10 mouse cellular contexts compared by ENCODE assay signal in genomic region chr5:24353327-24353726, GRCm38 (mm10). TPM values are rescaled to one million over a fixed set of nuclear protein-coding genes. Genes with fewer than 3 reads are reported as not detected.
DNase-seq lines count a peak whose midpoint lies in the region; ATAC-seq and TF ChIP-seq lines count a peak whose summit lies in the region.
"Had no signal": no experiment of that assay in that cellular context is flagged by ENCODE, and none has a peak within 500 bp of the region (broad histone marks: within the 10 kb centered on the region; RNA-seq: fewer than 3 reads in every experiment).

No protein-coding gene starts in this region.

- H3K4me2 ChIP-seq in forebrain, embryonic 13.5 days = peak overlapping the region; percentile 94
- H3K4me2 ChIP-seq in forebrain, postnatal 0 days (ENCODE audit: low read depth) = no peak overlapping the region
- H3K4me2 ChIP-seq in intestine, embryonic 15.5 days (replicated peaks) = peak overlapping the region; percentile 97
- H3K4me2 ChIP-seq in stomach, embryonic 14.5 days (replicated peaks; ENCODE audit: low read depth, low read length) = peak overlapping the region; percentile 99

- H3K9ac ChIP-seq in forebrain, embryonic 13.5 days = no peak overlapping the region
- H3K9ac ChIP-seq in forebrain, postnatal 0 days = no peak overlapping the region
- 0 out of 2 replicates have a peak overlapping the region, but pooled peaks have one; percentile 67 for H3K9ac ChIP-seq in intestine, embryonic 15.5 days
- H3K9ac ChIP-seq in stomach, embryonic 14.5 days (replicated peaks; ENCODE audit: low read depth, low read length) = no peak overlapping the region

- DNase-seq in forebrain, postnatal 0 days = no peak
- DNase-seq in kidney, postnatal 10 days = peak; percentile 28
- DNase-seq in kidney, postnatal 25 days = no peak
- no peak for DNase-seq in right cerebral cortex, postnatal 36 days (ENCODE audit: low spot score in 2 of 2)
- DNase-seq in adrenal gland, postnatal 36 days = no peak

- TF ChIP-seq CTCF in forebrain, postnatal 0 days (IDR thresholded peaks at IDR 0.05; ENCODE audit: low read depth) = no peak

- H3K36me3 ChIP-seq in forebrain, embryonic 13.5 days (ENCODE audit: poor library complexity, severe bottlenecking) = no peaks in the 10 kb centered on the region
- H3K36me3 ChIP-seq in forebrain, postnatal 0 days (ENCODE audit: insufficient read depth) = no peaks in the 10 kb centered on the region
- no peaks in the 10 kb centered on the region for H3K36me3 ChIP-seq in intestine, embryonic 15.5 days
- no peaks in the 10 kb centered on the region for H3K36me3 ChIP-seq in stomach, embryonic 14.5 days (ENCODE audit: control insufficient read depth, insufficient read depth, low read length)

- H3K4me1 ChIP-seq in forebrain, embryonic 13.5 days = peaks cover 44% of the 10 kb centered on the region
- H3K4me1 ChIP-seq in forebrain, postnatal 0 days (ENCODE audit: insufficient read depth) = peaks cover 12% of the 10 kb centered on the region; the same call in 1 of the 2 replicates
- peaks cover 46% of the 10 kb centered on the region for H3K4me1 ChIP-seq in intestine, embryonic 15.5 days (replicated peaks)
- peaks cover 34% of the 10 kb centered on the region for H3K4me1 ChIP-seq in stomach, embryonic 14.5 days (ENCODE audit: control insufficient read depth, insufficient read depth, low read length)

- H3K27me3 ChIP-seq in forebrain, embryonic 13.5 days = peaks cover 23% of the 10 kb centered on the region
- H3K27me3 ChIP-seq in forebrain, postnatal 0 days (ENCODE audit: insufficient read depth, low read length) = no peaks in the 10 kb centered on the region
- no peaks in the 10 kb centered on the region for H3K27me3 ChIP-seq in intestine, embryonic 15.5 days (replicated peaks)
- H3K27me3 ChIP-seq in stomach, embryonic 14.5 days (ENCODE audit: control insufficient read depth, insufficient read depth, low read length) = no peaks in the 10 kb centered on the region

- H3K27ac ChIP-seq in forebrain, embryonic 13.5 days = no peak overlapping the region; the same call in 1 of the 2 replicates
- H3K27ac ChIP-seq in forebrain, postnatal 0 days (ENCODE audit: low read depth, low read length) = no peak overlapping the region
- H3K27ac ChIP-seq in intestine, embryonic 15.5 days = peak overlapping the region; percentile 95
- H3K27ac ChIP-seq in stomach, embryonic 14.5 days (ENCODE audit: low read length) = peak overlapping the region; percentile 91

- no peak for ATAC-seq in forebrain, embryonic 13.5 days
- ATAC-seq in forebrain, postnatal 0 days = no peak
- no peak for ATAC-seq in intestine, embryonic 15.5 days
- ATAC-seq in stomach, embryonic 14.5 days (ENCODE audit: insufficient number of reproducible peaks, insufficient read depth, low FRiP score, low read depth) = no peak

- H3K9me3 ChIP-seq in forebrain, embryonic 13.5 days (replicated peaks) = no peaks in the 10 kb centered on the region
- no peaks in the 10 kb centered on the region for H3K9me3 ChIP-seq in forebrain, postnatal 0 days (ENCODE audit: low read length)
- H3K9me3 ChIP-seq in intestine, embryonic 15.5 days = no peaks in the 10 kb centered on the region
- no peaks in the 10 kb centered on the region for H3K9me3 ChIP-seq in stomach, embryonic 14.5 days (ENCODE audit: control insufficient read depth, low read depth, low read length)

- WGBS in forebrain, embryonic 13.5 days = 29% methylated on average over 4 of the region's 4 CpGs
- 39% methylated on average over 4 of the region's 4 CpGs for WGBS in forebrain, postnatal 0 days
- WGBS in intestine, embryonic 15.5 days = 41% methylated on average over 4 of the region's 4 CpGs
- 30% methylated on average over 4 of the region's 4 CpGs for WGBS in stomach, embryonic 14.5 days

- no peak overlapping the region for H3K4me3 ChIP-seq in forebrain, embryonic 13.5 days
- H3K4me3 ChIP-seq in forebrain, postnatal 0 days (ENCODE audit: low read depth, low read length) = no peak overlapping the region
- H3K4me3 ChIP-seq in intestine, embryonic 15.5 days (replicated peaks) = no peak overlapping the region
- H3K4me3 ChIP-seq in stomach, embryonic 14.5 days (ENCODE audit: low read depth, low read length) = 0 out of 2 replicates have a peak overlapping the region, but pooled peaks have one; percentile 68

RNA-seq across cellular contexts. Expression of gene Kcnh2, which starts 1.9 kb away (rescaled TPM):
- polyA plus RNA-seq in forebrain, embryonic 13.5 days (2015; fragmentation: Nextera tagmentation; extraction: Ambion mirVana) = 4.3 and 6.9 TPM in 2 replicates
- 13.5 and 21.2 TPM in 2 replicates for total RNA-seq in forebrain, postnatal 0 days (2014; rRNA removed)
- 4.7 and 6.8 TPM in 2 replicates for polyA plus RNA-seq in forebrain, postnatal 0 days (2015; fragmentation: Nextera tagmentation; extraction: Ambion mirVana)
- polyA plus RNA-seq in intestine, embryonic 15.5 days (2015; fragmentation: Nextera tagmentation; extraction: Ambion mirVana) = 6.7 and 7.6 TPM in 2 replicates
- 8.9 and 9.8 TPM in 2 replicates for polyA plus RNA-seq in stomach, embryonic 14.5 days (2014; fragmentation: Nextera tagmentation; extraction: Ambion mirVana)
- total RNA-seq in adrenal gland, postnatal 36 days (2021) = 10 to 100 TPM; 14.4 to 14.7 TPM

RNA-seq across cellular contexts. Expression of gene Nos3, which starts 11.3 kb away (rescaled TPM):
- 5.6 and 5.9 TPM in 2 replicates for polyA plus RNA-seq in forebrain, embryonic 13.5 days (2015; fragmentation: Nextera tagmentation; extraction: Ambion mirVana)
- total RNA-seq in forebrain, postnatal 0 days (2014; rRNA removed) = 6.1 and 8.3 TPM in 2 replicates
- polyA plus RNA-seq in forebrain, postnatal 0 days (2015; fragmentation: Nextera tagmentation; extraction: Ambion mirVana) = 6.3 and 6.8 TPM in 2 replicates
- 7.4 and 7.9 TPM in 2 replicates for polyA plus RNA-seq in intestine, embryonic 15.5 days (2015; fragmentation: Nextera tagmentation; extraction: Ambion mirVana)
- polyA plus RNA-seq in stomach, embryonic 14.5 days (2014; fragmentation: Nextera tagmentation; extraction: Ambion mirVana) = 4.6 and 4.9 TPM in 2 replicates
- 10 to 100 TPM in 1 of 2 experiments, 1 to 10 TPM in 1; 7.1 to 14.2 TPM for total RNA-seq in adrenal gland, postnatal 36 days (2021)
- total RNA-seq: megakaryocyte progenitor cell, adult 5-6 weeks had no signal

RNA-seq across cellular contexts. Expression of gene Atg9b, which starts 38.6 kb away (rescaled TPM):
- polyA plus RNA-seq in forebrain, embryonic 13.5 days (2015; fragmentation: Nextera tagmentation; extraction: Ambion mirVana) = 0.52 and 0.57 TPM in 2 replicates
- total RNA-seq in forebrain, postnatal 0 days (2014; rRNA removed) = 8.0 and 9.5 TPM in 2 replicates
- 3.4 and 5.1 TPM in 2 replicates for polyA plus RNA-seq in forebrain, postnatal 0 days (2015; fragmentation: Nextera tagmentation; extraction: Ambion mirVana)
- 1.6 and 2.4 TPM in 2 replicates for polyA plus RNA-seq in intestine, embryonic 15.5 days (2015; fragmentation: Nextera tagmentation; extraction: Ambion mirVana)
- polyA plus RNA-seq in stomach, embryonic 14.5 days (2014; fragmentation: Nextera tagmentation; extraction: Ambion mirVana) = 0.57 and 0.68 TPM in 2 replicates
- 1 to 10 TPM in 1 of 2 experiments, under 1 TPM in 1; 0.99 to 1.6 TPM for total RNA-seq in adrenal gland, postnatal 36 days (2021)

RNA-seq across cellular contexts. Expression of gene Abcb8, which starts 40.1 kb away (rescaled TPM):
- 39.0 and 48.1 TPM in 2 replicates for polyA plus RNA-seq in forebrain, embryonic 13.5 days (2015; fragmentation: Nextera tagmentation; extraction: Ambion mirVana)
- 58.2 and 64.1 TPM in 2 replicates for total RNA-seq in forebrain, postnatal 0 days (2014; rRNA removed)
- polyA plus RNA-seq in forebrain, postnatal 0 days (2015; fragmentation: Nextera tagmentation; extraction: Ambion mirVana) = 38.7 and 44.6 TPM in 2 replicates
- 66.2 and 79.0 TPM in 2 replicates for polyA plus RNA-seq in intestine, embryonic 15.5 days (2015; fragmentation: Nextera tagmentation; extraction: Ambion mirVana)
- polyA plus RNA-seq in stomach, embryonic 14.5 days (2014; fragmentation: Nextera tagmentation; extraction: Ambion mirVana) = 46.2 and 52.5 TPM in 2 replicates
- 10 to 100 TPM; 66.8 to 76.5 TPM for total RNA-seq in adrenal gland, postnatal 36 days (2021)

RNA-seq across cellular contexts. Expression of gene Asic3, which starts 59.9 kb away (rescaled TPM):
- 0.24 TPM in 1 of 2 replicates, not detected in the other for polyA plus RNA-seq in forebrain, embryonic 13.5 days (2015; fragmentation: Nextera tagmentation; extraction: Ambion mirVana)
- total RNA-seq in forebrain, postnatal 0 days (2014; rRNA removed) = 0.15 TPM in 1 of 2 replicates, not detected in the other
- polyA plus RNA-seq in forebrain, postnatal 0 days (2015; fragmentation: Nextera tagmentation; extraction: Ambion mirVana) = 0.08 and 0.52 TPM in 2 replicates
- 0.14 TPM in 1 of 2 replicates, not detected in the other for polyA plus RNA-seq in intestine, embryonic 15.5 days (2015; fragmentation: Nextera tagmentation; extraction: Ambion mirVana)
- polyA plus RNA-seq in stomach, embryonic 14.5 days (2014; fragmentation: Nextera tagmentation; extraction: Ambion mirVana) = 0.26 TPM in 1 of 2 replicates, not detected in the other
- total RNA-seq in adrenal gland, postnatal 36 days (2021) = under 1 TPM; 0.26 to 0.36 TPM
- total RNA-seq: adrenal gland, postnatal 14 days had no signal

Comparison
In these comparisons a context has a peak if more than half of its experiments do, and no peak if none do; other contexts are left out.
1. H3K27ac ChIP-seq: peak in intestine, embryonic 15.5 days (single experiment) and stomach, embryonic 14.5 days (single experiment); none in forebrain, embryonic 13.5 days (single experiment) and forebrain, postnatal 0 days (single experiment).